Mouse (Mus musculus) left cerebral cortex, adult 9 months (tissue): ENCODE measurements around the gene Zfp36l1.
A peak's percentile ranks its signal among the peaks of the same experiment; 100 is the strongest.

Source experiments
- DNase-seq, 2 experiments: peaks; one replicate each; pipeline ENCODE4 v3.0.0; 2022; ENCODE audit warnings: low spot score in 2 of 2

Gene Zfp36l1

DNA sequence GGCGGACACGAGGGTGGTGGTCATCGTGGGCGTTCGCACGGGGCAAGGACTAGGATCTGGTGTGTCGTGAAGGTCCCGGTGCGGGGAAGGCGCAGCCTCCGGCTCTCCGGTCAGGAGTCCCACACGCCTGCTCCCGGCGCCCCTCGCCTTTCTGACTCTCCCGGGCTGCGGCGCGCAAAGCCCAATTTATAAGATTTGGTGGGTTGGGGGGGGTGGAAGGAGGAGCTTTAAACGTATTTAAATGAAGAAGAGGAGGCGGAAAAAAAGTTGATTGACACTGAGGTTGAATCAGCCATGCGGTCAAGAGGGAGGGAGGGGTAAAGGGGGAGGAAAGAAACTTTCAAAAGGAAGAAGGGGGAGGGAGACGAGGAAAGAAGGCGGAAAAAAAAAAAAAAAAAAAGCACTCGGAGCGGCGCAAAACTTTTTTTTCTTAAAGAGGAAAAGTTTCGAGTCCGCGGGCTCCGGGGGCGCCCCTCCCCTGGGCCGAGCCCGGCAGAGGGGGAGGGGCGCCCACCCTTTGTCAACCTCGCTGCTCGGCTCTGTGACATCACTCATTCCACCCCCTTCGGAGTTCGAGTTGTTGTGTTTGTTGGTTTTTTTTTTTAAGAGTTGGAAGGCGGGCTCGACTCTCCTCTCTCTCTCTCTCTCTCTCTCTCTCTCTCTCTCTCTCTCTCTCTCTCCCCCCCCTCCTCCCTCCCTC is at the start of gene Zfp36l1:
Gene Zfp36l1, minus strand, starts transcription at position 162 of the 700 bp plus-strand sequence.
- DNase-seq, result peak in 1 of 2 experiments; percentile 74

- no peak for DNase-seq
Measured at GRCm38 (mm10) chr12:80162448-80162847, 49.6 kb upstream of the Zfp36l1 start.

GRCm38 (mm10) chr12:80157675-80158074 is 44.9 kb upstream of the Zfp36l1 start:
- DNase-seq, result no peak

DNA sequence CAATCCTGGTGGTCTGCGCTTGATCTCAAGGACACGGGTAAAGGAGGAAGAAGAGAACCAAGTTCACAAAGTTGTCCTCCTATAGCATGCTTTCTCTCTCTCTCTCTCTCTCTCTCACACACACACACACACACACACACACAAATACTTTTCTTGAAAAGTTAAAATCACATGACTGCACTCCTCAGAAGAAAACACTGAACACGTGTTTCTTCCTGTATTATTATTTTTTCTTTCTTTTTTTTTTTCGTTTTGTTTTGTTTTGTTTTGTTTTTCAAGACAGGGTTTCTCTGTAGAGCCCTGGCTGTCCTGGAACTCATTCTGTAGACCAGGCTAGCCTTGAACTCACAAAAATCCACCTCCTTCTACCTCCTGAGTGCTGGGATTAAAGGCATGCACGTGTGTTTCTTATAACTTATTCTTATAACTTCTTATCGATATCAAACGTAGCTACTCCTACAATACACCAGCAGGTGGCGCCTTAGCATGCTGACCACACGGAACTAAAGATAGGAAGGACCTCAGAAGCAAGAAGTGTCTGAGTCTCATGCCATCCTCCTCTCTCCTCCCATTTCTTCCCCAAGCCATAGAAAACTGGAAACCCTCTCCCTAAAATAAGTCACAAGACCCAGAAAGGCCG is 41.0 kb upstream of the Zfp36l1 start:
- DNase-seq, result peak in 1 of 2 experiments; percentile 52

DNA sequence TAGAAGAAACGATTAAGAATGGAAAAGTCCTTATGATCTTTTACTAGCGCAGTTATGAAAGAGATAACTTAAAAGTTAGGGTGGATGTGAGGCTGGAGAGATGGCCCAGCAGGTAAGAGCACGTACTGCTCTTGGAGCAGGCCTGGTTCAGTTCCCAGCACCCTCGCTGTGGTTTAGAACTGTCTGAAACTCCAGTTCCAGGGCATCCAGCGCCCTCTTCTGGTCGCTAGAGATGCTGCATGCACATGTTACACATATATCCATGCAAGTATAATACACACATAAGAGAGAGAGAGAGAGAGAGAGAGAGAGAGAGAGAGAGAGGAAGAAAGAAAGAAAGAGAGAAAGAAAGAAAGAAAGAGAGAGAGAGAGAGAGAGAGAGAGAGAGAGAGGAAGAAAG is 40.3 kb upstream of the Zfp36l1 start:
- no peak for DNase-seq

DNA sequence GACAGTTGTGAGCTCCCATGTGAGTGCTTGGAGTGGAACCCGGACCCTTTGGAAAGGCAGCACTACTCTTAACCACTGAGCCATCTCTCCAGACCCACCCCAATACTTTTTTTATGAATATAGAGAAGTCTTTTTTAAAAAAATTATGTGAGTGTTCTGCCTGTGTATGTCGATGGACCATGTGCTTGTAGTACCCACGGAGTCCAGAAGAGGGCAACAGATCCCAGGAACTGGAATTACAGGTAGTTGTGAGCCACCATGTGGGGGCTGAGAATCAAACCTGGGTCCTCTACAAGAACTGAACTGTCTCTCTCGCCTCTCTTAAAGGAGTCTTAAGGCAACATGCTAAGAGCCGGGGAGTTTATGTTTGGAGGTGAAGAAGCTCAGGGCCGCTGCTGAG is 39.0 kb upstream of the Zfp36l1 start:
- no peak for DNase-seq

GRCm38 (mm10) chr12:80150624-80151023 is 37.8 kb upstream of the Zfp36l1 start:
- DNase-seq, result no peak

DNA sequence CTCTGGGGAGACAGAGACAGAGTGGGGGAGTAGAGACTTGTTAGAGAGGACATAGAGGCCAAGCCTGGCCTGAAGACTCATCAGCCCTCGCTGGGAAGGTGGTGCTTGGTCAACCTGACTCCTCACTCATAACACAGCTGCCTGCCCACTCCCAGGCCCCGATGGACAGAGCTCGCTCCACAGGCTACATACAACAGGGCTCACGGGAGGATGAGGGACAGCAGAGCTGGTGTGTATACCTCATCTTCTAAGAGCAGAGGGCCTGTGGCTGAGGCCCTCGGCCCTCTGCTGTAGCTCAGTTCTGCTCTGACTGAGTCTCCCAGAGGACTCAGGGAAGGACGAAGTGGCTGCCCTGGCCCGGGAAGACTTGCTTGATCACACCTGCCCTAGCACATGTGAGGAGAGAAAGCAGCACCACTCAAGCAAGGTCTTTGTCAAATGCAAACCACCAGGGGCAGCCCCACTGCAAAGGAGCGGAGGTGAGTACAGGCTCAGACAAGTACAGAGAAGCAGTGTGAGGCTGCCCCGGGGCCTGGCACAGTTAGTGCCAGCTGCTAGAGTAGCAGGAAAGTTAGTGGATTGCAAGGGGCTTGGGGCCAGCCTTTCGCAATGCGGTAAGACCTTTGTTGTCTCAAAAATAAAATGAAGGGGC is 34.9 kb upstream of the Zfp36l1 start:
- DNase-seq, result no peak

- peak in 1 of 2 experiments; percentile 66 for DNase-seq
Measured at GRCm38 (mm10) chr12:80146227-80147223, 33.7 kb upstream of the Zfp36l1 start.

- no peak for DNase-seq
Measured at GRCm38 (mm10) chr12:80145365-80145764, 32.6 kb upstream of the Zfp36l1 start.

DNA sequence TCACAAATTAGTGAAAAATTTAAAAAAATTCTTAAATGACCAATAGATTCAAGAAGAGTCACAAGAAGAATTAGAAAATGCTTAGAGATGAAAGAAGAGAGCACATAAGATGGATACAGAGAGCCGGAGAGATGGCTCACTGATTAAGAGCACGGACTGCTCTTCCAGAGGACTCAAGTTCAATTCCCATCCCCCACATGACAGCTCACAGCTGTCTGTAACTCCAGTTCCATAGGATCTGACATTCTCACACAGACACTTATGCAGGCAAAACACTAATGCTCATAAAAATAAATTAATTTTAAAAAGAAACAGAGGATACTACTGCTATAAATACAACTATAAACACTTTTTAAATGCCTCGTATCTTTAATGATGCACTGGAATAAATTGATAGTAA is 32.0 kb upstream of the Zfp36l1 start:
- no peak for DNase-seq

DNA sequence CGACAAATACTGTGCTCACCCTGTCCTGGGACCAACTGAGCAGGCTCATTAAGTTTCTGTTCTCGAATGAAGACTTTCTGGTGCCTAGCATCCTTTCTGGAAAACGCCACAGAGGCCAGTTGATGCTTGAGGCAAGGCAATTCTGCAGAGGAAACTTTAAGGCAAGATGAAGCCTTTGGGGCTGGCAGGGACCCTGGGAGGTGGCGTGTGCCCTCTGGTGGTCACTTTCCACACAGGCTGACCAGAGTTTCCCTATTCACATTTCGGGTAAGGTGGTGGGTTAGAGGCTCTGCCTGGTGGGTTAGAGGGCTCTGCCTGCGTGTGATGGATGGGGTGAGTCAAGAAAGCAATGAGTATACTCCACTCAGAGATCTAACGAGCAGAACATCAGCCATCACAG is 28.7 kb upstream of the Zfp36l1 start:
- peak in 1 of 2 experiments; percentile 52 for DNase-seq

- no peak for DNase-seq
Measured at GRCm38 (mm10) chr12:80141011-80141410, 28.2 kb upstream of the Zfp36l1 start.

DNA sequence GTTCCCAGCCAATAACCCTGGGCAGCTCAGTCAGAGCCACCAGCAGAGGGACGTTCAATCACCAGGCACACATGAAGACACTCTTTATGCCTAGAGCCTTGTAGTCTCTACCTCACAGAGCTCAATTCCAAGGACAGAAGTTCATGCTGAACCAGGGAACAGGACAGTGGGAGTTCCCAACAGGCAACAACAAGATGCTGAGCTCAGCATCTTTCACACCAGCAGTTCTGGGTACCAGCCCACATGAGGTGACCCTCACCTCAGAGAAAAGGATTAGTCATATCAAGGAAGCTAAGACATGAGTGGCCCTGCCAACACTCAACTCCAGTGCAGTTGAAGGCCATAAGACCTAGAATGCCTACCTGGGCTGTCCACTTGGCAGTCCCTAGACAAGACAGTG is 24.9 kb upstream of the Zfp36l1 start:
- DNase-seq, result no peak

DNA sequence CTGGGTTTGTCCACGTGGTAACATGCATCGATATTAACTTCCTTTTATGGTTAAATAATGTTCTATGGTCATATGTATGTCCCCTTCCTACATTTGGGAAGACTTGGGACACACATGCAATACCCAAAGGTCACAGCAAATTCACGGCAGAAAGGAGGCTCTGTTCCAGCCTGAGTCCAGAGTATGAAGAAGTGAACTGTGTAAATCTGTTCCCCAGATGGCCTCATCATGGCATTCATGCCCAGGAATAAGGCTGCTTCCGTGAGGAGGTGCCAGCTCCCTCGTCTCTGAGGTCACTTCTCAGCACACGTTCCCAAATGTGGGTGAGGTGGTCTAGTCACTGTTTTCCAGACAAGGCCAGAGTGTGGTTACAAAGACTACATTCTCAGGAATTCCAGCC is 24.4 kb upstream of the Zfp36l1 start:
- no peak for DNase-seq

GRCm38 (mm10) chr12:80136264-80136930 is 23.6 kb upstream of the Zfp36l1 start:
- no peak for DNase-seq

- DNase-seq, result no peak
Measured at GRCm38 (mm10) chr12:80135173-80135572, 22.4 kb upstream of the Zfp36l1 start.

DNA sequence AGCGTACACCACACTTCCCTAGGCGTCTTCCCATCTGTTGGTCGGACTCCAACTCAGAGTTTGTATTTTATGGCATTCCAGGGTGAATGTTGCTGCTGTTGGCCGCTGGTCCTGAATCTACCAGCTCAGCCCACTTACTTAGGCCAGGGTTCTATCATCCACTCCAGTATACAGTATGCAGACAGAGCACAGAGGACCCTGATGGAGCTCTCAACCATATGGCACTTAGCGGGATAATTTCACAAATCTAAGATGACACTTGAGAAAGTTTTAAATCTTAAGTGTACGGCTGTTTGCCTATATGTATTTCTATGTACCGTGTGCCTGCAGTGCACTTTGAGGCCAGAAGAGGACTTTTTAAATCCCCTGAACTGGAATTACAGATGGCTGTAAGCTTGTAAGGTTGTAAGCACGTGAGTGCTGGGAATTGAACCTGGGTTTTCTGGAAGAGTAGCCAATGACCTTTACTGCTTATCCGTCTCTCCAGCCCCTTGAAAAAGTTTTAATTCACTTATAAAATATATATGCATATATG is 20.3 kb upstream of the Zfp36l1 start:
- DNase-seq, result no peak

GRCm38 (mm10) chr12:80132250-80133003 is 19.6 kb upstream of the Zfp36l1 start:
- DNase-seq, result peak in 1 of 2 experiments; percentile 79
